Mouse (Mus musculus): ENCODE data around the gene Rbp3.

DNA sequence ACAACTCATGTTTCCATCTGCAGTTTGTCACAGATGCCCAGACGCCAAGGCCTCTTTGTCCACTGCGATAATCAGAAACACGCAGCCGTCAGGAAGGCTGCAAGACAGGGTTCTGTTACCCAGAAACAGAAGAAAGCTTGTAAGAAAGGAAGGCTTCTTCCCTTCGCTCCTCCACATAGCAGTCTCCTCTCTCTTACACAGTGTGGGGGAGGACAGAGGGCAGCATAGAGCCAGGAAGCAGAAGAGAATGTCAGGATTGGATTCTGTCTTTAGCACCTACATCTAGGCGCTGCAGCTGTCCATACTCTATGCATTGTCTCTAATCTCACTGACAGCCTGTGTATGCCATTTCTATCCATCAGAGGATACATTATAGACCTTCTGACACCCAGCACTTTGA is 43.6 kb downstream of the Rbp3 start:
- TF ChIP-seq POLR2A (IDR thresholded peaks at IDR 0.05; ENCODE audit: low read depth, low read length) (no peak), CTCF (conservative IDR thresholded peaks at IDR 0.05; ENCODE audit: insufficient read depth, insufficient read length, low read depth, low read length) (no peak)
